Mouse (Mus musculus) small intestine, adult 2 months (tissue): Measurements from ENCODE around the gene Spo11. TPM values are rescaled to one million over a fixed set of nuclear protein-coding genes. Genes with fewer than 3 reads are reported as not detected.

Experiments used
- H3K27ac ChIP-seq: fragments of 200-500 bp; 2 replicates; pipeline ENCODE4 v1.5.1; 2012; ENCODE audit warnings: low read depth, low read length, control low read depth, inconsistent platforms; ENCODE audit not compliant: insufficient read depth
- H3K27me3 ChIP-seq: fragments of 200-500 bp; 2 replicates; pipeline ENCODE4 v1.6.1; 2012; ENCODE audit warnings: mild to moderate bottlenecking, moderate library complexity, low read length, inconsistent platforms; ENCODE audit not compliant: control insufficient read depth, insufficient read depth
- H3K36me3 ChIP-seq: fragments of 200-500 bp; 2 replicates; pipeline ENCODE4 v1.6.1; 2012; ENCODE audit warnings: mild to moderate bottlenecking, low read length, control low read depth, inconsistent platforms; ENCODE audit not compliant: control insufficient read depth, insufficient read depth
- H3K4me1 ChIP-seq: fragments of 200-500 bp; 2 replicates; pipeline ENCODE4 v1.6.1; 2012; ENCODE audit warnings: low read length, inconsistent platforms, mixed read lengths; ENCODE audit not compliant: control insufficient read depth, insufficient read depth, insufficient read length
- H3K4me3 ChIP-seq: fragments of 200-500 bp; 2 replicates; pipeline ENCODE4 v1.5.1; 2012; ENCODE audit warnings: low read depth, mild to moderate bottlenecking, control low read depth, inconsistent platforms, low read length, moderate library complexity
- CTCF ChIP-seq: fragments of 200-500 bp; IDR thresholded peaks from 2 replicates; pipeline ENCODE4 v1.5.1; 2012; ENCODE audit warnings: low read depth, mild to moderate bottlenecking, control low read depth, inconsistent platforms, low read length, moderate library complexity, mixed read lengths; ENCODE audit not compliant: insufficient replicate concordance, insufficient read length; ENCODE audit errors: extremely low read depth
- POLR2A ChIP-seq: fragments of 200-500 bp; IDR thresholded peaks from 2 replicates; pipeline ENCODE4 v1.6.1; 2012; ENCODE audit warnings: low read depth, mild to moderate bottlenecking, control low read depth, inconsistent platforms, low read length, moderate library complexity
- WGBS: fragments of 180-500 bp; shearing (Covaris S2); methylation state at CpG from one replicate; pipeline ENCODE4 v1.1.7; 2018; 5-methylcytosine and 5-hydroxymethylcytosine counted together
- polyA plus RNA-seq: library from polyadenylated mRNA; depleted of rRNA; stranded (reverse); fragments of >200 nt; gene quantifications from 2 replicates; pipeline ENCODE4 v1.2.3, GENCODE M21; 2012; rRNA removed

Spo11 gene
- polyA plus RNA-seq: 0.05 and 0.25 TPM in 2 replicates

- Histone ChIP-seq H3K4me1 (peaks cover 5% of the 10 kb centered on the region; the same call in 1 of the 2 replicates), H3K27me3 (no peaks in the 10 kb centered on the region), H3K36me3 (no peaks in the 10 kb centered on the region), H3K27ac (peak within 1 kb of the TSS; percentile 5), H3K4me3 (peak within 1 kb of the TSS; percentile 52)
- TF ChIP-seq CTCF: 0 out of 2 replicates have a peak, but pooled peaks have one; percentile 6
- TF ChIP-seq POLR2A: no peak
- WGBS: 18% methylated on average over 14 of the region's 14 CpGs
These were observed at the start of gene Spo11 for GRCm38 (mm10) chr2:172977409-172978130. TSS of gene Spo11 (plus strand) at chr2:172977700.

GRCm38 (mm10) chr2:172929905-172930436 lies 47.5 kb upstream of the Spo11 start:
- 86% methylated on average over 14 of the region's 14 CpGs for WGBS
- no peak for TF ChIP-seq POLR2A
- no peak for TF ChIP-seq CTCF
- no peak overlapping the region for H3K4me3 ChIP-seq
- H3K27ac ChIP-seq: no peak overlapping the region
- H3K36me3 ChIP-seq: no peaks in the 10 kb centered on the region
- H3K27me3 ChIP-seq: no peaks in the 10 kb centered on the region
- H3K4me1 ChIP-seq: peaks cover 2% of the 10 kb centered on the region; the same call in 1 of the 2 replicates

- no peak for TF ChIP-seq POLR2A
- no peak for TF ChIP-seq CTCF
- Histone ChIP-seq H3K4me3 (no peak overlapping the region), H3K36me3 (no peaks in the 10 kb centered on the region), H3K4me1 (peaks cover 2% of the 10 kb centered on the region; the same call in 1 of the 2 replicates), H3K27me3 (no peaks in the 10 kb centered on the region), H3K27ac (no peak overlapping the region)
- WGBS: 75% methylated on average over 17 of the region's 17 CpGs
These were observed 46.2 kb upstream of the Spo11 start for GRCm38 (mm10) chr2:172931137-172931898.

DNA sequence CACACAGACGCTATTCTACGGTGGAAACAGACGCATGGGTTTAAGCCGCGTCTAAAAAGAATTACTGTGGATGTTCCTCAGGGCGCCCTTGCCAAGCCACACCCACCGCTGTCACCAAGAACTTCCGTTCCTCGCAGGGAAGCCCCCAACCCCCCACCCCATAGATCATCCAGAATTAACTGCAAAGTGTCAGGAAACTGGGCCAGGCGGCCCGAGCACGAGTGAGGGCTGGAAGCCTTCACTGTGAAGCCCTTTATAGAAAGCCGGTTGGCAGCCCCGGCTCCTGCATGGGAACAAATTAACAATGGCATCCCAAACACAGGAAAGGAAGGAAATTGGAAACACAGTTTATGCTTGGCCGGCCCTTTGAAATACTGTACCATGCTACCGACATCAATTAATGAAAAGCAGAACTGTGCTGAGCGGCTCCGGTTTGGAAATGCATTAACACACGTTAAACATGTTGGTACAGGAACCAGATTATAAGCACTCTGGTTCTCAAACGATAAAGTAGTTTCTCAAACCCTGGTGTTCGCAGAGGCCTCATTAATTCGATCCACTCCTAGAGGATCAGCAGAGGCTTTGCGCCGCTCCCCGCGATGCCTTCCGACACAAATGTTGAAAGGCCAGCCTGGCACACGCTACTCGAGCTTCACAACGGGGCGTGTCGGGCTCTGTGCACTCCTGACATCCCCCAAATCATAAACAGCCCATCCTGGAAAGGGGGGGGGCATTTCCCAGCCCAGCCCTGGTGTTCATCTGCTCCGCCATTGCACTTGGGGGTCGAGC lies 43.7 kb upstream of the Spo11 start:
- Histone ChIP-seq H3K4me1 (no peaks in the 10 kb centered on the region), H3K36me3 (no peaks in the 10 kb centered on the region), H3K27ac (no peak overlapping the region), H3K4me3 (no peak overlapping the region), H3K27me3 (peaks cover 4% of the 10 kb centered on the region; the same call in 1 of the 2 replicates)
- TF ChIP-seq POLR2A (no peak), CTCF (no peak)
- 61% methylated on average over 34 of the region's 34 CpGs for WGBS

GRCm38 (mm10) chr2:172934420-172934788 lies 43.1 kb upstream of the Spo11 start:
- TF ChIP-seq POLR2A: no peak
- TF ChIP-seq CTCF: no peak
- Histone ChIP-seq H3K27me3 (peaks cover 10% of the 10 kb centered on the region), H3K36me3 (no peaks in the 10 kb centered on the region), H3K4me3 (no peak overlapping the region), H3K4me1 (peaks cover 4% of the 10 kb centered on the region), H3K27ac (no peak overlapping the region)
- WGBS: 59% methylated on average over 8 of the region's 8 CpGs

DNA sequence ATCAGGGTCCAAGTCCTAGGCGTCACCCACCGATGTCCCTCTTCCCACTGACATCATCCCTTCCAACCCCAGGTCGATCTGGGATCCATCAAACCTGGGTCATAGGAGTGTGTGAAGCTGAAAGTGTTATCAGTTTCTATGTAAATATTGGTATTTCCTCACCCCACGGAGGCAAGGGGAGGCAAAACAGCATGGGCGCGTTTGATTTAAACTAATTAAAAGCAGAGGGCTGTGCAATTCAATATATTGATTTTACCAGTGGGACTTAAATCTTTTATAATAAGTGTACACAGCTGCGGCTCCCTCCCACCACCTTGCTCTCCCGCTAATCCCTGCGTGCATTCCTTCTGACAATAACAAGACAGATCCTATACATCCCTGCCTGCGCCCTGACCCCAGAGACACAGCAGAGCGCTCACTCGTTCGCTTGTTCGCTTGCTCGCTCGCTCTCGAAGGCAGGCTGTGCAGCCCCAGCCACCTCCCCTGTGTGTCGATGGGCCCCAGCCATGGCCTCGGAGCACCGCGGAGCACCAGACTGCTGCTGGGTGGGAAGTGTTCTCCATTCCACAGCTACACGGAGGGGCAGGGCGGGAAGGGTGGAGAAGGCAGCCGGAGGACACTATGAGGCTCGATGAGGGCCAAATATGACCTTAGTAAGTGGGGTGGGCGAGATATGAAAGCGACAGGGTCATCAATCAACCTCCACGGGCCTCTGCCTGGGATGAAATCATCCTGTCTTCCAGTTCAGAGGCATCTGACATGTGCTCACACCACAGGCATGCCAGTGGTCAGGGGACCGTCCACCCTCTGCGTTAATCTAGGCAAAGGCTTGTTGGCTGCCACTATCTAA lies 42.4 kb upstream of the Spo11 start:
- H3K27me3 ChIP-seq: peaks cover 11% of the 10 kb centered on the region
- peaks cover 9% of the 10 kb centered on the region for H3K4me1 ChIP-seq
- TF ChIP-seq POLR2A (no peak), CTCF (no peak)
- no peaks in the 10 kb centered on the region for H3K36me3 ChIP-seq
- no peak overlapping the region for H3K27ac ChIP-seq
- WGBS: 43% methylated on average over 30 of the region's 30 CpGs
- no peak overlapping the region; the same call in 1 of the 2 replicates for H3K4me3 ChIP-seq
